Mouse (Mus musculus): Measurements from ENCODE around the gene Cd3d. TPM values are rescaled to one million over a fixed set of nuclear protein-coding genes. Genes with fewer than 3 reads are reported as not detected.

Cd3d gene
- total and polyA plus RNA-seq, 2 experiments: 0.09 to 0.37 TPM

DNA sequence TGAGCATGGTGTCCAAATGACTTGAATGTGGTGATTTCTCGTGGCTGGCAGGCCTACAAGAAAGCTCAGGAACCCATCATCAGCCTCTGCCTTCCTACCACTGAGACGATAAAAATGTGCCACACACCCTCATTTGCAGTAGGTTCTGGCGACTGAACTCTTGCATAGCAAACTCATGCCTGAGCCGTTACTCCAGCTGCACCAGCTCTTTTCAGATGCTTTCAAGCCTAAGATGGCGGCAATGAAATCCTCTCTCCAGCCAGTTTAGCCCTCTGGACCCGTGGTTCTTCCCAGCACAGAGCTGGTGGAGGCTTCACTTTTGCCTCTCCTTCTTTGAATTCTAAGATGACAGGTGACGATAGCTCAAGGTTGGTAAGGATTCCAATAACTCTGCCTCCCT is 1.8 kb upstream of the Cd3d start:
- no peaks in the 10 kb centered on the region for H3K4me1 ChIP-seq (ENCODE audit: control insufficient read depth, insufficient read depth, low read length)
- H3K27ac ChIP-seq (replicated peaks; ENCODE audit: insufficient read depth, low read depth, low read length): no peak overlapping the region
- DNase-seq (ENCODE audit: extremely low read depth, low read depth, low spot score): no peak
- H3K36me3 ChIP-seq (ENCODE audit: control insufficient read depth, insufficient read depth, low read length): no peaks in the 10 kb centered on the region
- no peaks in the 10 kb centered on the region for H3K79me2 ChIP-seq (ENCODE audit: control insufficient read depth, insufficient read depth, low read length)
- H3K9ac ChIP-seq (ENCODE audit: low read depth, low read length): no peak overlapping the region
- no peak overlapping the region for H3K4me3 ChIP-seq (ENCODE audit: insufficient read depth, low read depth, low read length)
- H3K27me3 ChIP-seq (ENCODE audit: control insufficient read depth, insufficient read depth, low read length): no peaks in the 10 kb centered on the region
- TF ChIP-seq CTCF (IDR thresholded peaks at IDR 0.05; ENCODE audit: low read depth, low read length): no peak
- TF ChIP-seq POLR2A (IDR thresholded peaks at IDR 0.05; ENCODE audit: extremely low read depth, insufficient read depth, low read length): no peak
- 76% methylated on average over 7 of the region's 7 CpGs for WGBS

DNA sequence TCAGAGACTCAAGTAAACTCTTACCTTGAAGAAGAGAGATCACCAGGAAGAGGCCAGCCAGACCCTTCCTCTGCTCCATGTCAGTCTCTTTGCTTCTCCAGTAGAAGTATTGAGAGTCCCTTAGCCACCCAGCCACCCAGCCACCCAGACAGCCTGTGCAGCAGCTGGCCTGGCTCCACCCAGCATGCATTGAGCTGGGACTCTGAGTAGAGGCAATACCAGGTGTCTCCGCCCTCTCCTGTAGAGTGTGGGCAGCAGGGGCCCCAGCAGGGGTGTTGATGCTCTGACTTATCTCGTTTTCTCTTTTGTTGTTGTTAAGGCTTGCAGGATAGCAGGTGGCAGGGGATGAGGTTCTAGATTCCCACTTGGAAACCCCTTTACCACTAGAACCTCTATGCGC is 1.3 kb upstream of the Cd3d start, which contains the start of gene Cd3g:
Cd3g (minus strand) TSS at position 190 of the 400 bp plus-strand sequence.
- no peak within 1 kb of the TSS for H3K27ac ChIP-seq (replicated peaks; ENCODE audit: insufficient read depth, low read depth, low read length)
- H3K79me2 ChIP-seq (ENCODE audit: control insufficient read depth, insufficient read depth, low read length): no peaks in the 10 kb centered on the region
- 69% methylated on average over 3 of the region's 3 CpGs for WGBS
- no peaks in the 10 kb centered on the region for H3K36me3 ChIP-seq (ENCODE audit: control insufficient read depth, insufficient read depth, low read length)
- H3K4me1 ChIP-seq (ENCODE audit: control insufficient read depth, insufficient read depth, low read length): no peaks in the 10 kb centered on the region
- H3K4me3 ChIP-seq (ENCODE audit: insufficient read depth, low read depth, low read length): no peak within 1 kb of the TSS
- no peak for DNase-seq (ENCODE audit: extremely low read depth, low read depth, low spot score)
- TF ChIP-seq CTCF (IDR thresholded peaks at IDR 0.05; ENCODE audit: low read depth, low read length): no peak
- no peak for TF ChIP-seq POLR2A (IDR thresholded peaks at IDR 0.05; ENCODE audit: extremely low read depth, insufficient read depth, low read length)
- no peaks in the 10 kb centered on the region for H3K27me3 ChIP-seq (ENCODE audit: control insufficient read depth, insufficient read depth, low read length)
- H3K9ac ChIP-seq (ENCODE audit: low read depth, low read length): no peak within 1 kb of the TSS

DNA sequence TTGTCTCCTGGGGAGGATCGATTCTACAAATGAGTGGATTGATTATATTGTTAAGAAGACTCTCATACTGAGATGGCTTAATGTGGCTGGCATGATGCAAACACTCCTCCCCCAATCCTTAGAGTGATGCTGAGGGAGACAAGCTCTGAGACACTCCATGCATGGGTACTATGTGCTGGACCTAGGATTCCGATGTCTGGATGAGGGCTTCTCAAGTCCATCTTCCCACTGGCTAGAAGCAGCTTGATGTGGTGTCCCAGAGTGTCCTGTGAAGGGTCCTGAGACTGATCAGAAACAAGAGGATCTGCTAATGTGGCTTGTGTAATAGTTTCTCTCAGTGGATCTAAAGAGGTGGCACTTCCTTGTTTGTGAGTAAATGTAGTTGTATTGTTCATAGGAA is 482 bp upstream of the Cd3d start:
- Histone ChIP-seq H3K4me1 (ENCODE audit: control insufficient read depth, insufficient read depth, low read length) (no peaks in the 10 kb centered on the region), H3K36me3 (ENCODE audit: control insufficient read depth, insufficient read depth, low read length) (no peaks in the 10 kb centered on the region)
- 88% methylated on average over 2 of the region's 2 CpGs for WGBS

DNA sequence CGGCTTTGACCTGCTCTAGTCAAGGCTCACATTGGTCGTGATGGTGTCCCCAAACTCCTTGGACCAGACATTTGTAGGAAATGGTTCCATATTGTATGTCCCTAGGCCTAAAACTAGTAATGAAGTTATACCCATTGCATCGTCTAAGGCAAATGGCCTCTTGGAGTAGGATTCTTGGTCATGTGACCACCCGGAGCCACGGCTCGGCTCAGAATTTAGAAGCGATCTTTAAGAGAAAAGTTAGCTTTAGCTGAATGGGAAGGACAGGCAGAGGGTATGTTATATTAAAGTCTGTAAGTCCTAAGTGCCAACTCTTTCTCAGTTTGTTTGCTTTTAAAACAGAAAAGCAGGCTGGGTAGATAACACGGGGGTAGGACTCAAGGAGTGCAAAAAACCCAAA is 495 bp downstream of the Cd3d start:
- 81% methylated on average over 8 of the region's 8 CpGs for WGBS
- H3K4me3 ChIP-seq (ENCODE audit: insufficient read depth, low read depth, low read length): no peak overlapping the region

More for the DNA sequence above, 482 bp upstream of the Cd3d start:
- Histone ChIP-seq H3K79me2 (ENCODE audit: control insufficient read depth, insufficient read depth, low read length) (no peaks in the 10 kb centered on the region), H3K9ac (ENCODE audit: low read depth, low read length) (no peak overlapping the region), H3K4me3 (ENCODE audit: insufficient read depth, low read depth, low read length) (no peak overlapping the region), H3K27me3 (ENCODE audit: control insufficient read depth, insufficient read depth, low read length) (no peaks in the 10 kb centered on the region), H3K27ac (replicated peaks; ENCODE audit: insufficient read depth, low read depth, low read length) (no peak overlapping the region)
- DNase-seq (ENCODE audit: extremely low read depth, low read depth, low spot score): no peak
- TF ChIP-seq CTCF (IDR thresholded peaks at IDR 0.05; ENCODE audit: low read depth, low read length) (no peak), POLR2A (IDR thresholded peaks at IDR 0.05; ENCODE audit: extremely low read depth, insufficient read depth, low read length) (no peak)

DNA sequence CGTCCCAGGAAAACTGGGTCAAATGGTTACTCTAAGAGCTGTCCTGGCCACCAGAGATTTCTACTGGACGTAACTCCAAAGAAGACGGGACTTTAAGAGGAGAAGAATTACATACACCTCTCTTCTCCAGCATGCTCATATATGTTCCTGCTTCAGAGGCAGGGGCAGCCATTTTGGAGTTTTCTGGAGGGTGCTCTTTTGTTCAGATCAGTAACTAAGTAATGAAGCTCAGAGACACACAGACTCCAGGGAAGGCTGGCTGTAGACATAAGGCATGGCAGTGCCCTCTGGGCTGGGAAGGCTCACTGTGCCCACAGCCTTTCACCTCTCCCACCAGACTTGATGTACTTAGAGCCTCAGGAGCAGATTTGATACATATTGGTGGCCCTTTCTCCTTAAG is 945 bp downstream of the Cd3d start:
- no peak overlapping the region for H3K9ac ChIP-seq (ENCODE audit: low read depth, low read length)
- DNase-seq (ENCODE audit: extremely low read depth, low read depth, low spot score): no peak
- H3K36me3 ChIP-seq (ENCODE audit: control insufficient read depth, insufficient read depth, low read length): no peaks in the 10 kb centered on the region
- WGBS: 73% methylated on average over 3 of the region's 3 CpGs
- TF ChIP-seq POLR2A (IDR thresholded peaks at IDR 0.05; ENCODE audit: extremely low read depth, insufficient read depth, low read length): no peak
- no peak for TF ChIP-seq CTCF (IDR thresholded peaks at IDR 0.05; ENCODE audit: low read depth, low read length)
- no peak overlapping the region for H3K27ac ChIP-seq (replicated peaks; ENCODE audit: insufficient read depth, low read depth, low read length)
- H3K27me3 ChIP-seq (ENCODE audit: control insufficient read depth, insufficient read depth, low read length): no peaks in the 10 kb centered on the region
- no peaks in the 10 kb centered on the region for H3K4me1 ChIP-seq (ENCODE audit: control insufficient read depth, insufficient read depth, low read length)
- H3K79me2 ChIP-seq (ENCODE audit: control insufficient read depth, insufficient read depth, low read length): no peaks in the 10 kb centered on the region
- no peak overlapping the region for H3K4me3 ChIP-seq (ENCODE audit: insufficient read depth, low read depth, low read length)

More for the DNA sequence above, 495 bp downstream of the Cd3d start:
- Histone ChIP-seq H3K79me2 (ENCODE audit: control insufficient read depth, insufficient read depth, low read length) (no peaks in the 10 kb centered on the region), H3K27me3 (ENCODE audit: control insufficient read depth, insufficient read depth, low read length) (no peaks in the 10 kb centered on the region), H3K36me3 (ENCODE audit: control insufficient read depth, insufficient read depth, low read length) (no peaks in the 10 kb centered on the region), H3K9ac (ENCODE audit: low read depth, low read length) (no peak overlapping the region), H3K27ac (replicated peaks; ENCODE audit: insufficient read depth, low read depth, low read length) (no peak overlapping the region), H3K4me1 (ENCODE audit: control insufficient read depth, insufficient read depth, low read length) (no peaks in the 10 kb centered on the region)
- no peak for TF ChIP-seq CTCF (IDR thresholded peaks at IDR 0.05; ENCODE audit: low read depth, low read length)
- no peak for DNase-seq (ENCODE audit: extremely low read depth, low read depth, low spot score)

DNA sequence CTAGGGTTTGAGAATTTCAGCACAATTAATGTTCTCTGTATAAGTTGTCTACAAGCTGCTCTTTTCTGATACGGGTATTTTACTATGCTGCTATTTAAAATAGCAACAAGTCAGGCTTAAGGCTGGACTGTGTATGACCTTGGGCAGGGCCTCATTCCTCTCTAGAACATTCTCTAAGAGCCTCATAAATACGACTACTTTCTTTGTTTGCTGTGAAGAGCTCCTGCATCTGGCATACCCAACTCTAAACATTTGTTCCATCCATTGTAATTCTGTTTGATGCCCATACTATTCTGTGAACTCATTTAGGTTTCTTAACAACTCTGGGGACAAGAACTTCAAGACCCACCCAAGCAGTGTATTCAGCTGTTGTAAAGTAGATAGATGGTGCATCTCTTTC is 1.4 kb downstream of the Cd3d start:
- H3K27ac ChIP-seq (replicated peaks; ENCODE audit: insufficient read depth, low read depth, low read length): no peak overlapping the region
- 64% methylated on average over 2 of the region's 2 CpGs for WGBS
- TF ChIP-seq POLR2A (IDR thresholded peaks at IDR 0.05; ENCODE audit: extremely low read depth, insufficient read depth, low read length): no peak
- TF ChIP-seq CTCF (IDR thresholded peaks at IDR 0.05; ENCODE audit: low read depth, low read length): no peak

More for the DNA sequence above, 1.4 kb downstream of the Cd3d start:
- Histone ChIP-seq H3K79me2 (ENCODE audit: control insufficient read depth, insufficient read depth, low read length) (no peaks in the 10 kb centered on the region), H3K27me3 (ENCODE audit: control insufficient read depth, insufficient read depth, low read length) (no peaks in the 10 kb centered on the region), H3K4me1 (ENCODE audit: control insufficient read depth, insufficient read depth, low read length) (no peaks in the 10 kb centered on the region), H3K4me3 (ENCODE audit: insufficient read depth, low read depth, low read length) (no peak overlapping the region), H3K9ac (ENCODE audit: low read depth, low read length) (no peak overlapping the region), H3K36me3 (ENCODE audit: control insufficient read depth, insufficient read depth, low read length) (no peaks in the 10 kb centered on the region)
- DNase-seq (ENCODE audit: extremely low read depth, low read depth, low spot score): no peak
